Mouse (Mus musculus): ENCODE data around the gene Gm8281.
"Not testable (repeated sequence)": the region's sequence is repeated elsewhere in the genome, so short reads cannot be mapped to it uniquely, and the experiment has no call there.

Gm8281 gene

DNA sequence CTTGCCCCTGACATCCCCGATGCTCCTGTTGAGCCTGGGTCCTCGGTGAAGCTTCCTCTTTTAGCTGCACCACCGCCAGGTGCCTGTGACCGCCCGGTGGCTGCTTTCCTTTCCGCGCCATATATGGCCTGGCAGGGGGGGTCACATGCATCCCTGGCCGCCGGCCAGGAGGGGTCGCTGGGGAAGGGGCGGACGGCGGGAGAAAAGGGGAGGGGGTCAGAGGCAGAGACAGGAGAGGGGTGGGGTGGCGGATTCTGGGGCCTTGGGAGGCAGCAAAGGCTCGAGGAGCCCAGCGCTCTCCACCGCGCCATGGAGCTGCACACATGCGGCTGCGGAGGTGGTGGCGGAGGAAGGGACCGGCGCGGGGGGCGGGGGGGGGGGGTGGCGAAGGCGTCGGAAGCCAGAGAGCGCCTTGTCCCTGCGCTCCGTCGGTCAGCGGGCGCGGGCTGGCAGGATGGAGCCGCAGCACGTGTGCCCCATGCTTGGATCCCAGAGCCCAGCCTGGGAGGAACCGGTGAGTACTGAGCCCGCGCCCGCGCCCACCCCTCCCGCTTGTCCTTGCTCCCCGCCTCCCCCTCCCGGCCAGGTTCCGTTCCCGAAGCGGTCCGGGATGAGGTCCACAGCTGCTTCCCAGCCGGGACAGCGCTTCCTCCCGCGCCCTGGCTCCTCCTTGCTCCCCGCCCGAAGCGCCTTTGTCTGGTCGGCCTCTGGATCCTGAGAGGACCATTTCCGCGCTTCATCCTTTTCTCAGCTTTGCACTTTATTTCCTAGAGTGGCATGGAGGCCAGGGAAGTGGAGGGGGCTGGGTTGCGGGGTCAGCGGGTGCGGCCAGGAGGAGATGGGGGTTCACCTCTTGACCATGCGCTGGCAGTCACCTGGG is at the start of gene Gm8281:
Gene Gm8281 (plus strand): TSS at position 430 of the 880 bp plus-strand sequence.
- not testable (repeated sequence) for DNase-seq (ENCODE audit: low read depth, low spot score)

DNA sequence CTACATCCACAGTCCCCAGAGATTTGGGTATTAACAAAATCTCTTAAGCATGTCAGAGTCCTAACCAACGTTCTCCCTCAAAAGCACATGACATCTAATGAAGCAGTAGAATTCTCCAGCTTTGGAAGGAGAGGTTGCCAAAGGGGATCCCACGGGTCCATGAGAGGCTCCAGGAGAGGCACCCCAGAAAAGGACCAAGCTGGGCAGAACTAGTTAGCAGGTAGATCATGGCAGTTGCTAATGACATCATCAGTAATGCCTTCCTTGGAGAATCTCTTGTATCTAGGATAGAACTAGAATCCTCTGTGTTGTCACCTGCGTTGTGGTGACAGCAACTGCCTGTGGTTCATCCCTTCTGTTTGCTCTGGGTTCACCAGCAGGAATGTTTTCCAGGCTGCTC is 20.5 kb upstream of the Gm8281 start, which contains the start of gene 4930555G01Rik:
Gene 4930555G01Rik (plus strand): TSS at position 301 of the 400 bp plus-strand sequence.
- DNase-seq (ENCODE audit: low read depth, low spot score) = not testable (repeated sequence)

DNA sequence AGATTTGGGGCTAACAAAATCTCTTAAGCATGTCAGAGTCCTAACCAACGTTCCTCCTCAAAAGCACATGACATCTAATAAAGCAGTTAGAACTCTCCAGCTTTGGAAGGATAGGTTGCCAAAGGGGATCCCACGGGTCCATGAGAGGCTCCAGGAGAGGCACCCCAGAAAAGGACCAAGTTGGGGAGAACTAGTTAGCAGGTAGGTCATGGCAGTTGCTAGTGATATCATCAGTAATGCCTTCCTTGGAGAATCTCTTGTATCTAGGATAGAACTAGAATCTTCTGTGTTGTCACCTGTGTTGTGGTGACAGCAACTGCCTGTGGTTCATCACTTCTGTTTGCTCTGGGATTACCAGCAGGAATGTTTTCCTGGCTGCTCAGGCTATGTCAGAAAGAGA is 60.4 kb downstream of the Gm8281 start, which contains the start of gene Gm8279:
Gene Gm8279 (plus strand): TSS at position 301 of the 400 bp plus-strand sequence.
- not testable (repeated sequence) for DNase-seq (ENCODE audit: low read depth, low spot score)
